Mouse (Mus musculus) liver, adult 2 months (tissue): ENCODE results near the gene Gucy2f. TPM values are rescaled to one million over a fixed set of nuclear protein-coding genes. Genes with fewer than 3 reads are reported as not detected.
A peak's percentile ranks its signal among the peaks of the same experiment; 100 is the strongest.
"Not testable (repeated sequence)": the region's sequence is repeated elsewhere in the genome, so short reads cannot be mapped to it uniquely, and the experiment has no call there.

ENCODE experiments used
- DNase-seq: peaks from one replicate; pipeline ENCODE4 v3.0.0-alpha.2; 2011; ENCODE audit warnings: low read depth, low spot score; ENCODE audit errors: extremely low read depth
- H3K27ac ChIP-seq: fragments of 200-500 bp; replicated peaks from 2 replicates; pipeline ENCODE4 v1.5.1; 2012; ENCODE audit warnings: low read depth, mild to moderate bottlenecking, control low read depth, inconsistent platforms, low read length; ENCODE audit not compliant: insufficient read depth
- H3K27me3 ChIP-seq: fragments of 200-500 bp; 2 replicates; pipeline ENCODE4 v1.6.1; 2012; ENCODE audit warnings: mild to moderate bottlenecking, moderate library complexity, low read length, inconsistent platforms; ENCODE audit not compliant: control insufficient read depth, insufficient read depth
- H3K36me3 ChIP-seq: fragments of 200-500 bp; 2 replicates; pipeline ENCODE4 v1.6.1; 2012; ENCODE audit warnings: low read length, inconsistent platforms; ENCODE audit not compliant: control insufficient read depth, insufficient read depth
- H3K4me1 ChIP-seq: fragments of 200-500 bp; 2 replicates; pipeline ENCODE4 v1.6.1; 2011; ENCODE audit warnings: low read length; ENCODE audit not compliant: control insufficient read depth, insufficient read depth
- H3K4me3 ChIP-seq: fragments of 200-500 bp; 2 replicates; pipeline ENCODE4 v1.5.1; 2011; ENCODE audit warnings: low read depth, mild to moderate bottlenecking, control low read depth, low read length, moderate library complexity; ENCODE audit not compliant: insufficient read depth
- H3K79me2 ChIP-seq: fragments of 200-500 bp; 2 replicates; pipeline ENCODE4 v1.6.1; 2012; ENCODE audit warnings: inconsistent platforms, mild to moderate bottlenecking, low read length, moderate library complexity; ENCODE audit not compliant: control insufficient read depth, insufficient read depth
- H3K9ac ChIP-seq: fragments of 200-500 bp; 2 replicates; pipeline ENCODE4 v1.6.1; 2012; ENCODE audit warnings: low read depth, mild to moderate bottlenecking, control low read depth, inconsistent platforms, low read length
- CTCF ChIP-seq: fragments of 200-500 bp; IDR thresholded peaks from 2 replicates; pipeline ENCODE4 v1.5.1; 2011; ENCODE audit warnings: low read depth, low read length, control low read depth
- POLR2A ChIP-seq: fragments of 200-500 bp; IDR thresholded peaks from 2 replicates; pipeline ENCODE4 v1.6.1; 2011; ENCODE audit warnings: low read length, control low read depth; ENCODE audit not compliant: insufficient read depth; ENCODE audit errors: extremely low read depth
- WGBS: fragments of 180-500 bp; shearing (Covaris S2); methylation state at CpG from one replicate; pipeline ENCODE4 v1.1.7; 2018; 5-methylcytosine and 5-hydroxymethylcytosine counted together
- polyA plus RNA-seq: library from polyadenylated mRNA; depleted of rRNA; stranded (reverse); fragments of >200 nt; gene quantifications from 2 replicates; pipeline ENCODE4 v1.2.3, GENCODE M21; 2012; rRNA removed
- total RNA-seq: library from RNA; depleted of rRNA; stranded (reverse); fragments of >200 nt; gene quantifications from 2 replicates; pipeline ENCODE4 v1.2.3, GENCODE M21; 2014; rRNA removed

The Gucy2f gene
- total RNA-seq (not detected in 2 replicates), polyA plus RNA-seq (not detected in 2 replicates)

- no peaks in the 10 kb centered on the region for H3K36me3 ChIP-seq
- H3K79me2 ChIP-seq = no peaks in the 10 kb centered on the region
- no peak for TF ChIP-seq POLR2A
- no peak for TF ChIP-seq CTCF
- no peak within 1 kb of the TSS for H3K4me3 ChIP-seq
- no peak within 1 kb of the TSS for H3K27ac ChIP-seq
- DNase-seq = no peak
- no peak within 1 kb of the TSS for H3K9ac ChIP-seq
- H3K4me1 ChIP-seq = no peaks in the 10 kb centered on the region
- 60% methylated on average over 5 of the region's 5 CpGs for WGBS
- no peaks in the 10 kb centered on the region for H3K27me3 ChIP-seq
Observed at GRCm38 (mm10) chrX:142196831-142197230, at the start of gene Gucy2f. Gucy2f (minus strand) TSS chrX:142196931.

GRCm38 (mm10) chrX:142245682-142246327, 49.1 kb upstream of the Gucy2f start:
- no peaks in the 10 kb centered on the region for H3K36me3 ChIP-seq
- WGBS = 33% methylated on average over 5 of the region's 5 CpGs
- H3K27ac ChIP-seq = peak overlapping the region; percentile 73
- peak; percentile 82 for DNase-seq
- H3K27me3 ChIP-seq = no peaks in the 10 kb centered on the region
- no peak overlapping the region for H3K9ac ChIP-seq
- TF ChIP-seq POLR2A (no peak), CTCF (no peak)
- H3K4me1 ChIP-seq = peaks cover 10% of the 10 kb centered on the region
- H3K4me3 ChIP-seq = no peak overlapping the region
- H3K79me2 ChIP-seq = no peaks in the 10 kb centered on the region

- Histone ChIP-seq H3K9ac (no peak overlapping the region), H3K4me1 (peaks cover 3% of the 10 kb centered on the region; the same call in 1 of the 2 replicates), H3K27ac (no peak overlapping the region), H3K27me3 (no peaks in the 10 kb centered on the region), H3K79me2 (no peaks in the 10 kb centered on the region), H3K36me3 (peaks cover 2% of the 10 kb centered on the region; the same call in 1 of the 2 replicates), H3K4me3 (no peak overlapping the region)
- TF ChIP-seq CTCF (no peak), POLR2A (no peak)
- WGBS = 32% methylated on average over 2 of the region's 2 CpGs
- peak; percentile 42 for DNase-seq
Observed at GRCm38 (mm10) chrX:142237101-142237500, 40.4 kb upstream of the Gucy2f start.

GRCm38 (mm10) chrX:142236146-142236545, 39.4 kb upstream of the Gucy2f start:
- not testable (repeated sequence) for H3K27me3 ChIP-seq, H3K36me3 ChIP-seq, H3K79me2 ChIP-seq, H3K4me3 ChIP-seq, H3K9ac ChIP-seq, H3K4me1 ChIP-seq
- DNase-seq = peak; percentile 72
- 33% methylated on average over 1 of the region's 1 CpGs for WGBS
- H3K27ac ChIP-seq = peak overlapping the region; percentile 48

- DNase-seq = no peak
- WGBS = 7% methylated on average over 7 of the region's 7 CpGs
- Histone ChIP-seq H3K36me3 (no peaks in the 10 kb centered on the region), H3K27ac (no peak overlapping the region), H3K9ac (no peak overlapping the region), H3K79me2 (no peaks in the 10 kb centered on the region), H3K27me3 (no peaks in the 10 kb centered on the region), H3K4me3 (peak overlapping the region; percentile 88), H3K4me1 (no peaks in the 10 kb centered on the region)
- TF ChIP-seq CTCF (no peak), POLR2A (no peak)
Observed at GRCm38 (mm10) chrX:142228769-142229158, 32.0 kb upstream of the Gucy2f start.

- TF ChIP-seq CTCF (no peak), POLR2A (no peak)
- peak overlapping the region; percentile 88 for H3K4me3 ChIP-seq
Observed at GRCm38 (mm10) chrX:142228055-142228768, 31.5 kb upstream of the Gucy2f start.

More at GRCm38 (mm10) chrX:142228055-142228768, 31.5 kb upstream of the Gucy2f start:
- peak; percentile 85 for DNase-seq
- WGBS = 0% methylated on average over 36 of the region's 42 CpGs
- H3K27me3 ChIP-seq = no peaks in the 10 kb centered on the region
- no peaks in the 10 kb centered on the region for H3K4me1 ChIP-seq
- peak overlapping the region; percentile 85 for H3K9ac ChIP-seq
- H3K79me2 ChIP-seq = no peaks in the 10 kb centered on the region
- peak overlapping the region; percentile 91 for H3K27ac ChIP-seq
- no peaks in the 10 kb centered on the region for H3K36me3 ChIP-seq
